Mouse (Mus musculus) liver, embryonic 11.5 days (tissue): ENCODE measurements at regions not wholly inside any gene's neighbourhood (a gene's known extent, or its start where the extent isn't known, plus 50 kb on each side); places are given as distances from the start of the nearest gene placed in this dataset.
A peak's percentile ranks its signal among the peaks of the same experiment; 100 is the strongest.

Source experiments
- ATAC-seq: fragments of 200-750 bp; cut with Nextera tagmentation; replicated peaks from 2 replicates; pipeline ENCODE4 v1.8.0; 2017; ENCODE audit warnings: moderate number of reproducible peaks, mild to moderate bottlenecking, moderate TSS enrichment, moderate library complexity; ENCODE audit not compliant: low FRiP score
- DNase-seq: peaks from one replicate; pipeline ENCODE4 v3.0.0-alpha.2; 2017; ENCODE audit warnings: low spot score
- H3K27ac ChIP-seq: fragments of 300-500 bp; sonication (generic); 2 replicates; pipeline ENCODE4 v1.5.1; 2014; ENCODE audit warnings: mild to moderate bottlenecking, low read depth, low read length, control low read depth
- H3K27me3 ChIP-seq: fragments of 300-500 bp; sonication (generic); replicated peaks from 2 replicates; pipeline ENCODE4 v1.6.1; 2014; ENCODE audit warnings: low read length, mixed read lengths; ENCODE audit not compliant: control insufficient read depth, insufficient read depth
- H3K36me3 ChIP-seq: fragments of 300-500 bp; sonication (generic); 2 replicates; pipeline ENCODE4 v1.6.1; 2014; ENCODE audit warnings: mild to moderate bottlenecking, low read length, moderate library complexity, mixed read lengths; ENCODE audit not compliant: control insufficient read depth, insufficient read depth
- H3K4me1 ChIP-seq: fragments of 300-500 bp; sonication (generic); replicated peaks from 2 replicates; pipeline ENCODE4 v1.6.1; 2014; ENCODE audit warnings: low read length, mixed read lengths; ENCODE audit not compliant: control insufficient read depth, insufficient read depth
- H3K4me2 ChIP-seq: fragments of 300-500 bp; sonication (generic); 2 replicates; pipeline ENCODE4 v1.6.1; 2014; ENCODE audit warnings: mild to moderate bottlenecking, control low read depth, moderate library complexity
- H3K4me3 ChIP-seq: fragments of 300-500 bp; sonication (generic); 2 replicates; pipeline ENCODE4 v1.5.1; 2014; ENCODE audit warnings: low read depth, low read length, control low read depth
- H3K9ac ChIP-seq: fragments of 300-500 bp; sonication (generic); 2 replicates; pipeline ENCODE4 v1.6.1; 2014; ENCODE audit warnings: low read depth, low read length, control low read depth
- H3K9me3 ChIP-seq: fragments of 300-500 bp; sonication (generic); 2 replicates; pipeline ENCODE4 v1.6.1; 2016; ENCODE audit warnings: low read length, inconsistent platforms, mixed read lengths; ENCODE audit not compliant: control insufficient read depth
- WGBS: fragments of 180-500 bp; shearing (Covaris S2); extraction: QIAGEN DNeasy Blood & Tissue Kit; methylation state at CpG from one replicate; pipeline ENCODE4 v1.1.7; 2014; 5-methylcytosine and 5-hydroxymethylcytosine counted together

DNA sequence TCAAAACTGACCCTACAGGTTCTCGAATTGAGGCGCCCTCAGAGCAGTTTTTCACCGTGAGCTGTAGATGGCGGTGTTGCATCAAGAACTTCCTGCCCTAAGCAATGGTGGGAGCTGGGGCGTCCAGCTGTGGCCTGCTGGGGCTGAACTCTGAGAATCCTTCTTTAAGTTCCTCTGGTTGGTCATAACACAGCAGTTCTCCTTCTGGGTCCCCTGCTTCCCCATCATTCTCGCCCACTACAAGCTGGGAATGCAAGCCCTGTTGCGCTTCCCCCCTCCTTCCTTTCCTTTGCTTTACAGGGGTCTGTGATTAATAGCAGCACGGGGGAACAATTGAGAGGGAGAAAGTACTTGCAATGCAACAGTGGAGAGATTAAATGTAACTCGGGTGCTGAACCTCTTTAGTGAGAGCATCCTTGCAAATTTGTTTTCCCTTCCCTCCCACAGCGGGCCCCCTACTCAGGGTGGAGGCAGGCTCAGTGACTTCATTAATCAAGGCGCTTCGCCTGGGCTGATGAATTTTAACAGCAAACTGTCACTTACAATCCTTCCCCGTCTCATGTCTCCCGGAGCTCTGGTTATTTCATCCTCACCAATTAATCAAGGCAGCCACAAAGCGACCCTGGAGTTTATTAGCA is 794.3 kb upstream of the Api5 start:
- Histone ChIP-seq H3K36me3 (no peaks in the 10 kb centered on the region), H3K9me3 (no peaks in the 10 kb centered on the region), H3K9ac (no peak overlapping the region), H3K27me3 (no peaks in the 10 kb centered on the region), H3K4me2 (no peak overlapping the region), H3K4me1 (no peaks in the 10 kb centered on the region), H3K27ac (no peak overlapping the region), H3K4me3 (no peak overlapping the region)
- WGBS: 13% methylated on average over 15 of the region's 15 CpGs
- DNase-seq: peak; percentile 36
- peak; percentile 53 for ATAC-seq

DNA sequence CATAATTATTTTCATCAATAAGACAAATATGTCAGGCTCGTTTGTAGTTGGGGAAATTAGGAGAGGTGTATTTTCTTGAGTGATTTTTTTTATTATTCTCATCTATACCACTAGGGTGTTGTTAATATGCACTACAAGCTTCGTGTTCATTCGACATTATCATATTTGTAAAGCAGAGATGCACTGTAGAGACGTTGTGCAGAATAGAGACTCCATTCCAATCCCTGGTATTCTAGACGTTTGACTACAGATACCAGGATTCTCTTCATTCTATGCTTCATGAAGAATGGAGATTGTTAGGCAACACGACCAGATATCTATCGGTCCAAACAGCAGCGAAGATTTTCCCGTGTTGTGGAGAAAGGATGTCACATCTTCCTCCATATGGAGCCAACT is 793.8 kb upstream of the Api5 start:
- no peaks in the 10 kb centered on the region for H3K27me3 ChIP-seq
- no peak overlapping the region for H3K9ac ChIP-seq
- H3K4me3 ChIP-seq: no peak overlapping the region
- no peak overlapping the region for H3K27ac ChIP-seq
- H3K4me1 ChIP-seq: no peaks in the 10 kb centered on the region
- no peak for ATAC-seq
- H3K4me2 ChIP-seq: no peak overlapping the region
- no peaks in the 10 kb centered on the region for H3K36me3 ChIP-seq
- no peak for DNase-seq
- no peaks in the 10 kb centered on the region for H3K9me3 ChIP-seq
- WGBS: 23% methylated on average over 9 of the region's 9 CpGs

DNA sequence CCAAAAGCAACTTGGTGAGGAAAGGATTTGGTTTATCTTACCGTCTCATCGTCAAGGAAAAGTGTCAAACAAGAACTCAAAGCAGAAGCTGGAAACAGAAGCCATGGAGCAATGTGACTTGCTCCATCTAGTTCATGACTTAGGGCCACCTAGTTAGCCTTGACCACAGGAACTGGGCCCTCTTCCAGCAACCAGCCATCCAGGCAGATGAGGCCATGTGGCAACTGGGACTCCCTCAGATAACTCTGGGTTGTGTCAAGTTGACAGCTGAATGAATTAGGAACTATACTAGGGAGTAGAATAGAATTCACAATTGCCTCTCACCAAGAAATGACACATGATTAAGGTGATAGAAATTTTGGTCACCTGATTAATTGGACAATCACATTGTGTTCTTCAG is 791.5 kb upstream of the Api5 start:
- ATAC-seq (no peak), DNase-seq (no peak)
- Histone ChIP-seq H3K4me3 (no peak overlapping the region), H3K9me3 (no peaks in the 10 kb centered on the region), H3K9ac (no peak overlapping the region), H3K4me2 (no peak overlapping the region), H3K4me1 (no peaks in the 10 kb centered on the region), H3K27me3 (no peaks in the 10 kb centered on the region), H3K27ac (no peak overlapping the region), H3K36me3 (no peaks in the 10 kb centered on the region)
- 69% methylated on average over 2 of the region's 2 CpGs for WGBS

DNA sequence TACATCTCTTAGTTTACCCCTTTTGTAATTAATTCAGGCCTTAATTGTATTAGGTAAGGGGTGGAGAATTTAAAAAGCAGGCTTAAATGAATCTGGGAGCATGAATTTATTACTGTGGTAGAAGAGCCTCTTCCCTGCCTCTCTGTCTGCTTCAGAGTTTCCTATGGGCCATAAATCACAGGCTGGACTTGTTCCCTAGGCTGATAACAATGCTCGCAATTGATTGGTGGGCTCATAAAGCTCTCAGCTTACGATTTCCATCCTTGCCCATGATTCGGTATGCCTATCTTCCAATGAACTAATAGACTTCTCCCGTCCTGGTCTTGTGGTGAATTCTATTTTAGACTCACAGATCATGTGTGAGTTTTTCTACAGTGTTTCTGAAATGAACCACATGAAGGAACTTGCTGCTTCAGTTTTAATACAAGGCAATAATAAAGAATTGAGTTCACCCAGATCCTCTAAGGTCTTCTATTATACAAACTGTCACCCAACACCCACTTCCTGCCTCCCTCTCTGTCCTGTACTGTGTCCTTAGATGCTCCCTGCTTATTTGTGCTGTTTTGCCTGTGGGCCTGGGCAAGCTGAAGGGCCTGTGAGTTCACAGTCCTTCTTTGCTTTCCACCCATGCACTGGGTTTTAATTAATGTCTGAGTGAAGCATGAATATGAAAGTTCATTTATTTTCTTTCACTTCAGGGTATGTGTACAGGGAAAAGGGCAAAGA is 772.4 kb upstream of the Api5 start:
- Histone ChIP-seq H3K4me3 (no peak overlapping the region), H3K4me2 (no peak overlapping the region), H3K27ac (no peak overlapping the region), H3K9ac (no peak overlapping the region), H3K27me3 (no peaks in the 10 kb centered on the region), H3K4me1 (no peaks in the 10 kb centered on the region), H3K36me3 (no peaks in the 10 kb centered on the region), H3K9me3 (no peaks in the 10 kb centered on the region)
- ATAC-seq: no peak
- DNase-seq: no peak
- WGBS: 36% methylated on average over 4 of the region's 4 CpGs
